Mouse (Mus musculus): ENCODE data around the gene Cldn14. TPM values are rescaled to one million over a fixed set of nuclear protein-coding genes. Genes with fewer than 3 reads are reported as not detected.

Gene Cldn14
- polyA plus RNA-seq, 1 experiment = 1.0 TPM

- Histone ChIP-seq H3K36me3 (ENCODE audit: control insufficient read depth, insufficient read depth, low read length) (no peaks in the 10 kb centered on the region), H3K27me3 (ENCODE audit: control insufficient read depth, insufficient read depth, low read length) (no peaks in the 10 kb centered on the region), H3K4me3 (ENCODE audit: control insufficient read depth, low read depth, low read length) (no peak overlapping the region), H3K27ac (ENCODE audit: control insufficient read depth, insufficient read depth, low read depth, low read length) (no peak overlapping the region), H3K4me1 (ENCODE audit: control insufficient read depth, insufficient read depth, low read length) (peaks cover 8% of the 10 kb centered on the region)
- TF ChIP-seq POLR2A (IDR thresholded peaks at IDR 0.05; ENCODE audit: control insufficient read depth, low read depth, low read length) = no peak
- no peak for TF ChIP-seq CTCF (IDR thresholded peaks at IDR 0.05; ENCODE audit: control insufficient read depth, insufficient read depth, insufficient replicate concordance, low read depth, low read length)
These were observed 719 bp upstream of the Cldn14 start for GRCm38 (mm10) chr16:94009356-94009755.

- Histone ChIP-seq H3K4me1 (ENCODE audit: control insufficient read depth, insufficient read depth, low read length) (peaks cover 8% of the 10 kb centered on the region), H3K4me3 (ENCODE audit: control insufficient read depth, low read depth, low read length) (no peak overlapping the region), H3K27me3 (ENCODE audit: control insufficient read depth, insufficient read depth, low read length) (no peaks in the 10 kb centered on the region), H3K27ac (ENCODE audit: control insufficient read depth, insufficient read depth, low read depth, low read length) (no peak overlapping the region), H3K36me3 (ENCODE audit: control insufficient read depth, insufficient read depth, low read length) (no peaks in the 10 kb centered on the region)
- TF ChIP-seq POLR2A (IDR thresholded peaks at IDR 0.05; ENCODE audit: control insufficient read depth, low read depth, low read length) = no peak
- no peak for TF ChIP-seq CTCF (IDR thresholded peaks at IDR 0.05; ENCODE audit: control insufficient read depth, insufficient read depth, insufficient replicate concordance, low read depth, low read length)
These were observed 1.7 kb downstream of the Cldn14 start for GRCm38 (mm10) chr16:94006706-94007665.

GRCm38 (mm10) chr16:94003478-94003877 is 5.2 kb downstream of the Cldn14 start:
- Histone ChIP-seq H3K27me3 (ENCODE audit: control insufficient read depth, insufficient read depth, low read length) (no peaks in the 10 kb centered on the region), H3K36me3 (ENCODE audit: control insufficient read depth, insufficient read depth, low read length) (no peaks in the 10 kb centered on the region), H3K4me1 (ENCODE audit: control insufficient read depth, insufficient read depth, low read length) (peaks cover 6% of the 10 kb centered on the region), H3K4me3 (ENCODE audit: control insufficient read depth, low read depth, low read length) (no peak overlapping the region), H3K27ac (ENCODE audit: control insufficient read depth, insufficient read depth, low read depth, low read length) (no peak overlapping the region)
- TF ChIP-seq CTCF (IDR thresholded peaks at IDR 0.05; ENCODE audit: control insufficient read depth, insufficient read depth, insufficient replicate concordance, low read depth, low read length) (no peak), POLR2A (IDR thresholded peaks at IDR 0.05; ENCODE audit: control insufficient read depth, low read depth, low read length) (no peak)

GRCm38 (mm10) chr16:94001366-94001765 is 7.3 kb downstream of the Cldn14 start:
- Histone ChIP-seq H3K27me3 (ENCODE audit: control insufficient read depth, insufficient read depth, low read length) (no peaks in the 10 kb centered on the region), H3K36me3 (ENCODE audit: control insufficient read depth, insufficient read depth, low read length) (no peaks in the 10 kb centered on the region), H3K4me3 (ENCODE audit: control insufficient read depth, low read depth, low read length) (no peak overlapping the region; the same call in 1 of the 2 replicates), H3K4me1 (ENCODE audit: control insufficient read depth, insufficient read depth, low read length) (peaks cover 2% of the 10 kb centered on the region; the same call in 1 of the 2 replicates), H3K27ac (ENCODE audit: control insufficient read depth, insufficient read depth, low read depth, low read length) (no peak overlapping the region)
- TF ChIP-seq POLR2A (IDR thresholded peaks at IDR 0.05; ENCODE audit: control insufficient read depth, low read depth, low read length) (no peak), CTCF (IDR thresholded peaks at IDR 0.05; ENCODE audit: control insufficient read depth, insufficient read depth, insufficient replicate concordance, low read depth, low read length) (no peak)

DNA sequence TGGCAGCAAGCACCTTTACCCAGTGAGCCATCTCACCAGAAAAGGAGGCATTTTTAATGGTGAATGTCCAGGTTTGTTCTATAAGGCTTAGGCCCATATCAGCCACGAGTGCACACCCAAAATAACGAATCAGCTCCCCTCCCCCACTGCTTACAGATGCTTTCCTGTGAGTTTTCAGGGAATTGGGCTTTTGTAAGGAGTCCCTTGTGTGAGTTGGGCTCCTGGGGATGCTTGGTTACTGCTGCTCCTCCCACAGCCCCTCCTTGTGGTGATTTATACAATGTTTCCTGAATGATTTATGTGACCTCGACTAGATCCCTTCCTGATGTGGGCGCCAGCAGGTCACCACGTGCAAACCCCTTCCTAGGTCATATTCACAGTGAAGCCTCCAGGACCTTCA is 9.7 kb downstream of the Cldn14 start:
- no peaks in the 10 kb centered on the region for H3K27me3 ChIP-seq (ENCODE audit: control insufficient read depth, insufficient read depth, low read length)
- H3K4me1 ChIP-seq (ENCODE audit: control insufficient read depth, insufficient read depth, low read length) = peaks cover 2% of the 10 kb centered on the region; the same call in 1 of the 2 replicates
- no peak overlapping the region for H3K27ac ChIP-seq (ENCODE audit: control insufficient read depth, insufficient read depth, low read depth, low read length)
- H3K36me3 ChIP-seq (ENCODE audit: control insufficient read depth, insufficient read depth, low read length) = no peaks in the 10 kb centered on the region
- no peak overlapping the region for H3K4me3 ChIP-seq (ENCODE audit: control insufficient read depth, low read depth, low read length)
- TF ChIP-seq CTCF (IDR thresholded peaks at IDR 0.05; ENCODE audit: control insufficient read depth, insufficient read depth, insufficient replicate concordance, low read depth, low read length) (no peak), POLR2A (IDR thresholded peaks at IDR 0.05; ENCODE audit: control insufficient read depth, low read depth, low read length) (no peak)

DNA sequence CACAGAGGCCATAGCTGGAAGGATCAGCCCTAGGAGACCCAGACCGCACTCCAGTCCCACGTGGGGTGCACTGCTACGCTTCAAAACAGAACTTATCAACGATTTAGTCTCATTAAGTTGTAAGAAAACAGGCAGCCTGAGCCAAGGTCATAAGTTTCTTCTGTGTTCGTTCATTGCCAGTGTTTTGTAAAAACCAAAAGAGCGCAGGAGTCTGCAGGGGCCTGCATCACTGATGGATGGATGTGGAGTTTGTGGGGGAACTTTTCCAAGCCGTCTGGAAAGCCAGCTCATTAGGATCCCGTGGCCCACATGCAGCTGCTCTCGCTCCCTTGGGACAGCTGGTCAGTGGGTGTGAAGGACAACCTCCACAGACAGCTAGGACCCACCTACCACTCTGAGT is 25.1 kb downstream of the Cldn14 start:
- no peak overlapping the region for H3K27ac ChIP-seq (ENCODE audit: control insufficient read depth, insufficient read depth, low read depth, low read length)
- H3K27me3 ChIP-seq (ENCODE audit: control insufficient read depth, insufficient read depth, low read length) = no peaks in the 10 kb centered on the region
- H3K4me1 ChIP-seq (ENCODE audit: control insufficient read depth, insufficient read depth, low read length) = peaks cover 6% of the 10 kb centered on the region; the same call in 1 of the 2 replicates
- no peak for TF ChIP-seq POLR2A (IDR thresholded peaks at IDR 0.05; ENCODE audit: control insufficient read depth, low read depth, low read length)
- TF ChIP-seq CTCF (IDR thresholded peaks at IDR 0.05; ENCODE audit: control insufficient read depth, insufficient read depth, insufficient replicate concordance, low read depth, low read length) = no peak
- no peaks in the 10 kb centered on the region for H3K36me3 ChIP-seq (ENCODE audit: control insufficient read depth, insufficient read depth, low read length)
- peak overlapping the region; percentile 93 for H3K4me3 ChIP-seq (ENCODE audit: control insufficient read depth, low read depth, low read length)

DNA sequence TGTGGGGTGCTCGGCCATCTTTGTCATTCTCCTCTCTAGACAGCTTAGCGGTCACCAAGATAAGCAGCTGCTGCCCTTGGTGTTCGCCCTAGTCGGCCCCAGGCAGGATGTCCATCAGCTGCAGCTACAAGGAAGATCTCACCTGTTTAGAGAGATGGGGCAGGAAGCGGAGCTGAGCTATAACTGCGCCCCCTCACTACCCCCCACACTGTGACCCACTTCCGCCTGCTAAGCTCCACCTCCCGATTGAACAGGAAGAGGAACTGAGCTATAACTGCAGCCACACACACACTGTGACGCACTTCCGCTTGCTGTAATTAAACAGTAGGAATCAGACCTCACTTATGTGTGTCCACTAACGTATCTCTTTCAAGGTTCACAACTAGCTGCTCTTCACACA is 26.3 kb downstream of the Cldn14 start:
- Histone ChIP-seq H3K36me3 (ENCODE audit: control insufficient read depth, insufficient read depth, low read length) (no peaks in the 10 kb centered on the region), H3K4me1 (ENCODE audit: control insufficient read depth, insufficient read depth, low read length) (peaks cover 6% of the 10 kb centered on the region; the same call in 1 of the 2 replicates), H3K27me3 (ENCODE audit: control insufficient read depth, insufficient read depth, low read length) (no peaks in the 10 kb centered on the region), H3K4me3 (ENCODE audit: control insufficient read depth, low read depth, low read length) (peak overlapping the region; percentile 93), H3K27ac (ENCODE audit: control insufficient read depth, insufficient read depth, low read depth, low read length) (peak overlapping the region; percentile 91)
- peak; percentile 98 for TF ChIP-seq POLR2A (IDR thresholded peaks at IDR 0.05; ENCODE audit: control insufficient read depth, low read depth, low read length)
- 0 out of 2 replicates have a peak, but pooled peaks have one; percentile 12 for TF ChIP-seq CTCF (IDR thresholded peaks at IDR 0.05; ENCODE audit: control insufficient read depth, insufficient read depth, insufficient replicate concordance, low read depth, low read length)

Data from testis, adult 2 months (tissue).